Mouse (Mus musculus) common myeloid progenitor, adult 5-6 weeks (primary cell): ENCODE measurements around the gene Gm20547. TPM values are rescaled to one million over a fixed set of nuclear protein-coding genes. Genes with fewer than 3 reads are reported as not detected.
"Not testable (repeated sequence)": the region's sequence is repeated elsewhere in the genome, so short reads cannot be mapped to it uniquely, and the experiment has no call there.

Source experiments
- ATAC-seq: replicated peaks from 2 replicates; pipeline ENCODE4 v1.8.0; 2016; ENCODE audit warnings: low read depth, mild to moderate bottlenecking, moderate TSS enrichment, inconsistent platforms; ENCODE audit not compliant: poor library complexity, severe bottlenecking
- total RNA-seq: library from RNA; stranded (forward); fragments of 200-1000, 187-1606 nt; gene quantifications from 2 replicates; pipeline ENCODE4 v1.2.3, GENCODE M21; 2017

Gm20547 gene
- not detected in 2 replicates for total RNA-seq

- no peak for ATAC-seq
Observed at GRCm38 (mm10) chr17:34881683-34882310, at the start of gene Gm20547. TSS of gene Gm20547 (minus strand) at chr17:34882042.

- ATAC-seq = peak; percentile 96
Observed at GRCm38 (mm10) chr17:34931061-34931734, 49.4 kb upstream of the Gm20547 start, which contains the start of gene Neu1. TSS of gene Neu1 (plus strand) at chr17:34931253.

- ATAC-seq = no peak
Observed at GRCm38 (mm10) chr17:34928841-34929240, 47.0 kb upstream of the Gm20547 start.

- no peak for ATAC-seq
Observed at GRCm38 (mm10) chr17:34927306-34928019, 45.6 kb upstream of the Gm20547 start.

- no peak for ATAC-seq
Observed at GRCm38 (mm10) chr17:34924258-34924657, 42.4 kb upstream of the Gm20547 start.

GRCm38 (mm10) chr17:34922939-34923338, 41.1 kb upstream of the Gm20547 start:
- no peak for ATAC-seq

GRCm38 (mm10) chr17:34917188-34917587, 35.3 kb upstream of the Gm20547 start:
- ATAC-seq = no peak

- ATAC-seq = no peak
Observed at GRCm38 (mm10) chr17:34916316-34916715, 34.5 kb upstream of the Gm20547 start.

GRCm38 (mm10) chr17:34915410-34915831, 33.6 kb upstream of the Gm20547 start:
- ATAC-seq = peak; percentile 45

- ATAC-seq = no peak
Observed at GRCm38 (mm10) chr17:34913930-34914665, 32.3 kb upstream of the Gm20547 start, which contains the start of gene Slc44a4. TSS of gene Slc44a4 (plus strand) at chr17:34914466.

GRCm38 (mm10) chr17:34911945-34912351, 30.1 kb upstream of the Gm20547 start:
- peak; percentile 68 for ATAC-seq

- ATAC-seq = no peak
Observed at GRCm38 (mm10) chr17:34910982-34911381, 29.1 kb upstream of the Gm20547 start.

- no peak for ATAC-seq
Observed at GRCm38 (mm10) chr17:34902895-34903294, 21.1 kb upstream of the Gm20547 start.

GRCm38 (mm10) chr17:34901948-34902347, 20.1 kb upstream of the Gm20547 start:
- not testable (repeated sequence) for ATAC-seq

GRCm38 (mm10) chr17:34900826-34901225, 19.0 kb upstream of the Gm20547 start:
- ATAC-seq = not testable (repeated sequence)

GRCm38 (mm10) chr17:34899890-34900243, 18.0 kb upstream of the Gm20547 start:
- ATAC-seq = peak; percentile 15; the same call in 1 of the 2 replicates

- ATAC-seq = peak; percentile 16; the same call in 1 of the 2 replicates
Observed at GRCm38 (mm10) chr17:34899053-34899889, 17.4 kb upstream of the Gm20547 start.

GRCm38 (mm10) chr17:34898706-34899052, 16.8 kb upstream of the Gm20547 start:
- no peak for ATAC-seq

GRCm38 (mm10) chr17:34898160-34898586, 16.3 kb upstream of the Gm20547 start, which contains the start of the genes C2 and Ehmt2:
TSS of gene C2 (minus strand) at chr17:34898265.
TSS of gene Ehmt2 (plus strand) at chr17:34898469.
- peak; percentile 30 for ATAC-seq
